Mouse (Mus musculus) lung, adult 18-20 months (tissue): ENCODE data around the gene Prpf39.
A peak's percentile ranks its signal among the peaks of the same experiment; 100 is the strongest.

Experiments
- DNase-seq, 2 experiments: peaks; one replicate each; pipeline ENCODE4 v3.0.0; 2022; ENCODE audit warnings: mixed read lengths in 2 of 2

Prpf39 gene

DNA sequence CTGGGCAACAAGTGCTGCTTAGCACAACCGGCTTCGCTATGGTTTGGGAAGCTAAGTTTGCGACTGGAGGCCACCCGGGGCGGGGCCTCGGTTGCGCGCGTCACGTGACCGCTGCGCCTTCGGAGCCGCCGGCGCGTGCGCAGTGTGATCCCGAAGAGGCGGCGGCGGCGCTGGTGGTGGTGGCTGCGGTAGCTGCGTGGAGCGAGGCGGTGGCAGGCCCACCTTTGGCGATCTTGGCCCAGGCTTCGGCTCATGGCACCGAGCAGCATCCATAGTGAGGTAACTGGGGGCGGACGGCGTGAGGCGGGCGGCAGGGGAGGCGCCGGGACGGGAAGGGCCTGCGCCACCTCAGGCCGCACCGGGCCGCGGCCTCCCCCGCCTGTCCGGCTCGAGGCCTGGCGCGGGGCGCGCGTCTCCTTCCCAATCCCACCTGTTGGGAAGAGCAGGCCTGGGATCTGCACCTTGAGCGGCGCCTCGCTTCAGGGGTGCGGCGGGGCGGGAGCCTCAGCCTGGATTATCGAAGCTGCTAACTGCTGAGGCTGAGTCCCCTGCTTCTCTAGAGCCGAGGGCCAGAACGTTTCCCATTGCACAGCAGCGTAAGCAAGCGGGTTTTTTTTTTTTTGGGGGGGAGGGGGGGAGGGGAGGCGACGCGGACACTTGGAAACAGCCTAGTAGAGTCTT lies at the start of gene Prpf39:
Gene Prpf39, plus strand, starts transcription at position 144 of the 681 bp plus-strand sequence.
- DNase-seq, result peak; percentile 89 to 91

DNA sequence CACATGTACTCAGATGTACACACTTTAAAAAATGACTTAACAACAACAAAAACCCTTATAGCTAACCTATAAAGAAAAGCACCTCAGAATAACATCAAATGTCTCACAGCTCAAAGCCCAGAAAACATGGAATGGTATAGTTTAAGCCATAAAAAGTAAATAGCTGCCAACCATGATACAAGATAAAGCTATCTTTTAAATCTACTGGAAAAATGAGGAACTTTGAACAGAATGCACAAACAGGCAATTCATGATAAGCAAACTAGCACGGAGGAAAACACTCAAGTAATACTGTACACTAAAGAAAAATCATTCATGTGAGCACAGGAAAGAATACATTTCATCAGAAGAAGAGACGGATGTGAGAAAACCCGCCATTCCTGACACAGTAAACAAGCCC lies 28.4 kb upstream of the Prpf39 start:
- DNase-seq, result no peak

DNA sequence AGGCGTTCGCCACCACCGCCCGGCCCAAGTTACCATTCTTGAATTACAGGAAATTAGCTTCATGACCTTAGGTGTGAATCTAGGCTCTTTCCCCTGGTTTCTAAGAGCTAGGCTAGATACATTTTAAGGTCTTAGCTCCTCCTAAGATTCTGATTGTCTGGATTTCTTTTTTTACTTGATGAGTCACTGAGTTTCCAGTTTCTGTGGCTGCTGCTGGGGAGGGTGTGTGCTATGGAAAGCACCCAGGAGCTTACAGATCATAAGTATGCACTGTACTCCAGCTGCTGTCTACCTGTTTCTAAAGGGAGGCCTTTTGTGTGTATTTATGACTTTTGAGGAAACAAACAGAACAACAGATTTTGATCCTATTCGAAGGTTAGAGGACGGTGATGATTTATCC lies 13.3 kb upstream of the Prpf39 start:
- no peak for DNase-seq

DNA sequence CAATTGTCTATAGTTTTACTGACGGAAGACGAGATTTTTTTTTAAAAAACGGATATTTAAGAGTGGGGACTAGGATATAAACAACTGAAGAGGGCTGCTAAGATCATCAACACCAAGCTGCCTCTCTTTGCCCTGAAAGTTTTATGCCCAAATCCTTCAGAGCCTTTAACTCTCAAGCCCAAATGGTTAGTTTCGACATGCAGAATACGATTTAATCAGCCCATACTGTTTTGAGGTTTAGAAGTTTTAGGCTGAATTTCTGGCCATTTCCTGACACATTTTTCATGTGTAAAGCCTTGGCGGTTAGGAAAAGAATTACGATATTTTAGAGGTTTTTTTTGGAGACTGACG lies 319 bp upstream of the Prpf39 start:
- no peak for DNase-seq

DNA sequence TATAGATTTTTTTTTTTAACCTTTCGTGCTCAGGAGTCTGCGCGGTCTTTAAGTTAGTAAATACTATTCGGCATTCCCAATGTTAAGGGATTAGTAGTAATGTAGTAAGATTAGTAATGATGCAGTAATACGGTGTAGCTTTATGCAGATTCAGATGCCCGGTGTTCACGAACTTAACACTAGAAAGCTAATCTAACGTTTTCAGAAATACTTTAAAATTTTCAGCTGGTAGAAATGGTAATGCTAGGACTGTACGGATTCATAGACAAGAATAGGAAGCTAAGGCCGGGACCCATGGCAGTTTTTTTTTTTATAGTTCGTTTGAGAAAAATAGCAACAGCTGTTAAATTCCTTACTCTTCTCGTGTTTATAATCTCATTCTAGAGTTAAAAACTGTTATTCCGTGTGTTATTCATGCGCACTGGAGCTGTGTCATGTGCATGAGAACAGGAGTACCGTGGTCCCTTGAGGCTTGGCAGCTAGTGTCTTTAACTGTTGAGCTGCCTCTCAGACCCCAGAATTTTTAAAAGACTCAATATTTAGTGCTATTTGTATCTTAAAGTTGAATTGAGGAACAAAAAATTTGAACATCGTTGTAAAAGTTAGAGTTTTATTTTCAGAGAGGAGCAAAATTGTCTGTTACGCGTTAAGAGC lies 886 bp downstream of the Prpf39 start:
- DNase-seq, result no peak

DNA sequence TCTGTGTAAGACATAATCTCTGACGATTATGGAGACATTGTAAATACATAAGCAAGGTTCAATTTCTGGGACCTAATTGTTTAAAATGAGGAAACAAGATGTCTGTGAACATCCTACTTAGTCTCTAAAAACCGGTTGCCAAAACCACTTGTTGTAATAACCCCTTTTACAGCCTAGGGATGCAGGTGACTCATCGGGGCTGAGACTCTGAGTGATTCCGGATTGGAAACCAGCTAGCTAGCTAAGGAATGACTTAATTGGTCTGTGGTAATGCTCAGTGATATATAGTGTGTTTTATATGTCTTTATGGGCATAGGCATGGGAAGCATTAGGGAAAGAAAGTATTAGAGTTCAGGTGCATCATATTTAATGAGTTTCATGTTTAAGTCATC lies 1.4 kb downstream of the Prpf39 start:
- DNase-seq, result peak in 1 of 2 experiments; percentile 28

DNA sequence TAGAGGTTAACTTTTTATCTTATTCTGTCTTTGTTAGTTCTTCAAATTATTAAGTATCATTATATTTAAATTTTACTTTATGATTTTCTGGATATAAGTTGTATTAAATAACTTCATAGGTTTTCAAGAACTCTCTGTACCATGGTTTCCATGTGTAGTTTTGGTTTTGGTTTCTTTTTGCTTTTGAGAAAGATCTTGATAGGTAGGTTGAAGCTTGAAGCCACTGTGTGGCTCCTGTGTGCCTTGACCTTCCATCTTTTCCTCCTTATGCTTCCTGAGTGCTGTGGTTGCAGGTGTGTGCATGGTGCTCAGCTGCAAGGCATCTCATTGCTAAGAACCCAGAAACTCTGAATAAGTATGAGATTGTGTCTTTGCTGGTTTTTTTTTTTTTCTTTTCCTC lies 12.7 kb downstream of the Prpf39 start:
- no peak for DNase-seq

DNA sequence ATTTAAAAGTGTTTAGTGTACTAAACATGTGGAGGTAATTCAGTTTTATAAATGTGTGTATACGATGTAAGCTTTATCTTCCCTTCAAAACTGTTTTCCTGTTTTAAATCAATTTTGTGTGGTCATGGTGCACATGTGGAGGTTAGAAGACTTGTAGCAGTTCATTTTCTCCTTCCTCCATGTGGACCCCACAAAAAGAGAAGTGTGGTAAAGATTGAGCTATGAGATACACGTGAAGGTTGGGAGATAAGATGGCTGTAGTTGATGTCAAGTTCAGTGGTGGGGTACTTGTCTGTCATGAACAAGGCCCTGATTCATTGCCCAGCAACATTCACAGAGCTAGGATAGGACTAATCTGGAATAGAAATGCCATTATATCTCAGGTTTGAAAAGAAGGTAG lies 22.1 kb downstream of the Prpf39 start:
- no peak for DNase-seq

DNA sequence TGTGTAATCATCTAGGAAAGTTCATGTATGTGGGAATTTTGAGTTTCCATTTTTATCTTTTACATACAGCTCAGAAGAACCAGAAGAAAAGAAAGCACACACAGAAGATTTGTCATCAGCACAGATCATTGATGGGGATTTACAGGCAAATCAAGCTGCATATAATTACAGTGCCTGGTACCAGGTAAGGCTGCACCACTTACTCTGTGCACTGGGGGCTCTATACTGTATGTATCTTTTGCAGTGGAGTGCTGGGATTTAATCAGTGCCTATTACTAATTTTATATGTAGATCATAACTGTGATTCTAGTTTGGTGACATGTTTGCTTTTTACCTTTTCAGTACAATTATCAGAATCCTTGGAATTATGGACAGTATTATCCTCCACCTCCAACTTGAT lies 24.9 kb downstream of the Prpf39 start:
- no peak for DNase-seq

DNA sequence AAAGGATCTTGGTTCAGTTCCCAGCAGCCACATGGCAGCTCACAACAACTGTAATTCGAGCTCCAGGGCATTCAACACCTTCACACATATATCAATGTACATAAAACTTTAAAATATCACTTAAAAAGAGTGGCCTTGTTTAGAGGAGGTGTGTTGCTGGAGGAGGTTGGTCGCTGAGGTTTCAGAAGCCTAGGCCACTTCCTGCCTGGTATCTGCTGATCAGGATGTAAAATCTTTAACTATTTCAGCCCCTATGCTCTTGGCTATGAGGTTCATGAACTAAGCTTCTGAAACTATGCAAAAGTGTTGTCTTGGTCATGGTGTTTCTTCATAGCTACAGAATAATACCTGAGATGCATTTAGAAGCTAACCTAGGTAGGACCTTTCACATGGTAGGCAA lies 29.1 kb downstream of the Prpf39 start:
- DNase-seq, result no peak

DNA sequence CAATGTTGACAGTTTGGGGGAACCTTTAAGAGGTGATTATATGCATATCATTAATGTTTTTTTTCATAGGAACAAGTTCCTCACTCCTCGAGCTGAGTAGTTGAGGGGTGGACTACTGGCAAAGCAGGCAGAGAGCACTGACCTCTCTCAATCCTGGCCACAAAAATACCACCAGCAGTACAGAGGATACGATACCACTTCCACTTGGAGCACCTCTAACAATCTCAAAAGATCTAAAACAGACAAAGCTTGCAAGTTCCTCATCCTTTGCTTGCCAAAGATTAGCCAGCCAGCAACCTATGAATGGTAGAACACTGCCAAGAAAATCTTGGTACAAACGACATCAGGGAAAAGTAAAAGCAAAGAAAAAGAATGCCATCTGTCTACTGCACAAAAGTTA lies 30.1 kb downstream of the Prpf39 start:
- DNase-seq, result no peak

DNA sequence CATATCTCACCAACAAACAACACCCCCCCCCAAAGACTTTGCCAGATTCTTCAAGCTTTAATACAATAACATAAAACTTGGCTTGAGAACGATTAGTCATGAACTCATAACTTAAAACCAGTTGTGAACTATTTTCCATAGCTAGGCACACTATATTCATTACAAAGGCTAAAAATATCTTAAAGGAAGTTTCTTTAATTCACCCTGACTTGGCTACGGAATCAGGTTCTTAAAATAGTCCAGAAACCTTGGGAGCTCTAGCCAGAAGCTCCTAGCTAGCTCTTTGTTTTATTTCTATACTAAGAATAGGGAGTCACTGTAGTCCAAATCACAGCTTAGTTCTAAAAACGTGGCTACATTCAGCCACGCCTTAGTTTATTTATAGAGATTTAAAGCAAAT lies 32.3 kb downstream of the Prpf39 start:
- no peak for DNase-seq

DNA sequence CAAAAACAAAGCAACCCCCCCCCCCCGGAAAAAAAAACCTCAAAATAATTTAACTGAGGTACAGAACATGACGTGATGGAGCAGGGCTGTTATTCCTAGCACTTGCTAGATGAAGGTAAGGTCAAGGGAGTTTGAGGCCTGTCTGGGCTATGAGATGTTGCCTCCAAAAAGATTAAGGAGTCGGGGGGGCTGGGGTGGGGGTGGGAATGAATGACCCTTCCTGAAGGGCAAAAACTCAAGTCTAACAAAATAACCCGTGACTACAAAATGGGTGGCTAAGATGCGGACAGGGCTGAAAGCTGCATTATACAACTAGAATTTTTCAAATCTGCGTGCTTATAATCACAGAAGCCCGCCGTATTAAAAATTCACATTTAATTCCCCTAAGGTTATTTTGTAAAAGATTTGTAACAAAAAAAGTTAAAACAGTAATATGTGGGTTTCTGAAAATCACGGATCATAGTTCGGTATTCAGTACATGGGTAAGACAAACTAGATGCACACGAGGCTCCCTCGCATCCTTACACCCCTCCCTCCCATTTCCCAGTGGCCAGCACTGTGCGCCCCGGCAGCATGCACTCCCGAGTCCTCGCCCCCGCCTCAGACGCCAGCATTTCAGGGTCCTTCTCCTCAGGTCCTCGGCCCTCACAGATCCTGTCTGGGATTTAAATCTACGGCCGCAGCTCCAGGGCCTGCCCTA lies 36.9 kb downstream of the Prpf39 start:
- DNase-seq, result no peak

DNA sequence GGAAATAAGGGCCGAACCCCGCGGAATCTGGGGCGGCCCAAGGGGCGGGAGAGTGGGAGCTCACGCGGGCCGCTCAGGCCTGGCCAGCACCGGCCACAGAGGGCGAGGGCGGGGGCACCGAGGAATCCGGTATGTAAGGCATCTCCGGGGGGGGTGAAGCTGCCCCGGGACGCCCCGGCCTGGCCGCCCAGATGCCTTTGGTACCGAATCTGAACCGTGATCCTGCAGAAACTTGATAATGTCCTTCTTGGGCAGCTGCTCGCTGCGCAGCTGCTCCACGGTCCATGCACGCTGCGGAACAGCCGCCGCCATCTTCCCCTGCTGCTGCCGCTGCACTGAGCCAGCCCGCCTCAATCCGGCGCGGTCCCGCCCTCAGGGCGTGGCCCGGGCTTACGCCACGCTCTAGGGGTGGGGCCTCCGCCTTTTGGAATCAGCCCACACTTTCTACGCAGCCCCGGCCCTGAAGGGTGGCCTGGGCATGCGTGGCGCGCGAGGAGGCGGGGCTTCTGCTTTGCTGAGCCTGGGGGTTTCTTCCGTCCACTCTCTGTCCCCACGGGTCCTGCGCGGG lies 37.6 kb downstream of the Prpf39 start, which contains the start of gene Fkbp3:
Gene Fkbp3, minus strand, starts transcription at position 397 of the 568 bp plus-strand sequence.
- DNase-seq, result peak; percentile 97 to 98

DNA sequence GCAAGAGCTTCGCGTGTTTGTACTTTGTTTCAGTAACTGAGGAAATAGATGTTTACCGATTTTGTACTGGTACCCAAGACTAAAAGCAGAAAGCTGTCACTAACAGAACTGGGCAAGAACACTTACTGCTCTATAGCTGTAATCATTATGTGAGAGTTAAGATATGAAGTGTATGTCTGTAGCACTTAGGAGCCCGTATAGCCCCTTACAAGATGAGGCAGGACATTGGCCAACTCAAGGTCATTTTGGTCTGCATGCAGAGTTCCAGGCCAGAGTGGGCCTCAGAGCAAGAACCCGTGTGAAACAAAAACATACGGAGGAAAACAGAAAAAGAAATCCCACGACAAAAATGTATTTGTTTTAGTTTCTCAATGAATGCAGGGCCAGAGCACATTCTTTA lies 38.5 kb downstream of the Prpf39 start:
- no peak for DNase-seq

DNA sequence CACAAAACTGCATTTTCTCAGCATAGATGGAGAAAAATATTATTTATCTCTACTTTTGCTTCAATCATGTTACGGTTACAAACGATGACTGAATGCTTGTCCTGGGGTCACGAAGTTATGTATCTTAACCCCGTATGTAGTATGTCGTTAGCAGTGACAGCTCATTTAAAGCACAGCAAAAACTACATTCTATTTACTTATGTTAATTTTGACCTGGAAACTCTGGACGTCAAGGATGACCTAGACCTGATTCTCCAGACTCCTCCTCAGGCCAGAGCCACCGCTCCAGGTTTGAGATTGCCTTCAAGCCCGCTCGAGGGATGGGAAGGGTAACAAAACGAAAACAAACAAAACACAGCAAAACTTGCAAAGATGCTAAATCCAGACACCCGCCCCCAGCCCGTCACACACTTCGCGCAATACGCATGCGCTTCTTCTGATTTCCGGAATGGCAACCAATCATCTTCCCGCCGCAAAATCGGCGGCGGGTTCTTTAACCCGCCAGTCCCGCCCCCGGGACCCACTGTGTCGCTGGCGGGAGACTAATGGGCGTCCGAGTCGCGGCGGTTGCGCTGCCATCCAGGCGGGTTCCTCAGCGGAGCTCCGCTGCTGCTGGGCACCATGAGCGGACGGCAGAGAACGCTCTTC lies 39.1 kb downstream of the Prpf39 start, which contains the start of gene Fancm:
Gene Fancm, plus strand, starts transcription at position 519 of the 648 bp plus-strand sequence.
- peak; percentile 90 to 91 for DNase-seq

DNA sequence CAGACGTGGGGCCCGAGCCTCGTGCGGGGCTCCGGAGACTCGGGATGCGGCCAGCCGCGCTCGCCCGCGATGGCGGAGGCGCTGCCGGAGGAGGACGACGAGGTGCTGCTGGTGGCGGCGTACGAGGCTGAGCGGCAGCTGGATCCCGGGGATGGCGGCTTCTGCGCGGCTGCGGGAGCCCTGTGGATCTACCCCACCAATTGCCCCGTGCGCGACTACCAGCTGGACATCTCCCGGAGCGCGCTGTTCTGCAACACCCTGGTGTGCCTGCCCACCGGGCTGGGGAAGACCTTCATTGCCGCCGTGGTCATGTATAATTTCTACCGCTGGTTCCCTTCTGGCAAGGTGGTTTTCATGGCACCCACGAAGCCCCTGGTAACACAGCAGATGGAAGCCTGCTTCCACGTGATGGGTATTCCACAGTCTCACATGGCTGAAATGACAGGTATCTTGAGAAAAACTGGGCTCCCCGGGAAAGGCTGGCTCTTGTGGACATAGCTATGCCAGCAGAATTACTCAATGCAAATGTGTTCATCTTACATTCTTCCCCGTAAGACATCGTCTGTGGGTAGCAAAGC lies 39.7 kb downstream of the Prpf39 start:
- DNase-seq, result no peak

DNA sequence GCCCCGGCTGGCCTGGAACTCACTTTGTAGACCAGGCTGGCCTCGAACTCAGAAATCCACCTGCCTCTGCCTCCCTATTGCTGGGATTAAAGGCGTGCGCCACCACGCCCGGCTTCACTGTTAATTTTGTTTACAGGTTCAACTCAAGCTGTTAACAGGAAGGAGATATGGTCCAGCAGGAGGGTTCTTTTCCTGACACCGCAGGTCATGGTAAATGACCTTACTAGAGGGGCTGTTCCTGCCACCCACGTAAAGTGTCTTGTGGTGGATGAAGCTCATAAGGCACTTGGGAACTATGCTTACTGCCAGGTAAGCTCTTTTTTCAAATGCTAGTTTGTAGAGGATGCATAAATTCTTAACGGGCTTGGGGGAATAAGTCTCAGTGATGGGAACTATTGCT lies 40.8 kb downstream of the Prpf39 start:
- DNase-seq, result no peak

DNA sequence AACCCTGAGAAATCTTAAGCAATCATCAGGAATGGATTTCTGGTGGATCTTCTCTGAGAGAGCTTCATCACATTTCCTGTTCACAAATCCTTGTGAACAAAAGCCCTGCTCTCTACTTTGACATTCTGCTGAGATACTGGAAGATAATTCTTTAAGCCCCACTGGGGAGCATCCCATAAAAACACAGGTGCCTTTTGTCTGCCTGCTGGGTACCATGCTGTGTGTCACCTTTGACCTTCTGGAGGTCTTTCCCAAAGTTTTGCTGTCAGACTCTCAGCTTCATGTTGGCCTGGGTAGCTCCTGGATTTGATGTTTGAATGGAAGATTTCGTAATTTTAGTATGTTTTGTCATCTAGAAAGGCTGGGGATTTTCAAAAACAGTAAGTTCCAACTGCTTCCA lies 72.6 kb downstream of the Prpf39 start:
- DNase-seq, result no peak

DNA sequence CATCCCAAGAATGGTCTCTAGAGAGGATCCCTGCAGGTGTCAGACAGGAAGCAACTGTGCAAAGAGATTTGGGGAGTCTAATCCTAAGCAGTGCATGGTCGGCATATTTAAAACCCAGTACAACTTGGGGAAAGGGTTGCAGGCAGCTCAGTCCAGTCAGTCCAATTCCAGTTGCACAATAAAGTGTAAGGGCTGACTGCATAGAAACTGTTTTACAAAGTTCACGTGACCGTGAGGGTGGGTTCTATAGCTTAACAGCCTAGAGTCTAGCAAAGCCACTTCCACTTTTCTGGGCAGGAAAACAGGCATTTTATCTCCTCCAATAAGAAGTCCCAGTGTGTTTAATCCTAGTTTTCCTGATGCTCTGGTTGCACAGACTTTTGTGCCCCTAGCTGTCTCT lies 75.4 kb downstream of the Prpf39 start:
- no peak for DNase-seq

DNA sequence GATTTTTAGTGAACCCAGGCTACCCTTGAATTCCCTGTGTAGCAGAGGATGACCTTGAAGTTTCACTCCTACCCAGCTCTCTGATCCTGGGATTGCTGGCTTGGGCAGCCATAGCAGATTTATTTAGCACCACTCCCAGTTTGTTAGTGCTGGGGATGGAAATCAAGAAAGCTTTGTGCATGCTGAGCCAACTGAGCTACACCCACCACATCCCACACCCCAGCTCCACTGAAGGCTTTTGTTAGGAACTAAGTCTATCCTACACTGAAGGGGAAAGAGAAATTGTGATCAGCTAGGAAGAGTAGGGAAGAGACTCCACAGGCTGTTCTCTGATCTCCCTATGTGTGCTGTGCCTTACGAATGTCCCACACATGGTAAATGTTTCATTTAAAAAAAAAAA lies 76.7 kb downstream of the Prpf39 start:
- DNase-seq, result no peak
